Mouse (Mus musculus) lung, postnatal 0 days (tissue): ENCODE measurements around the gene Pde4a. TPM values are rescaled to one million over a fixed set of nuclear protein-coding genes. Genes with fewer than 3 reads are reported as not detected.

Experiments
- ATAC-seq: fragments of 200-750 bp; cut with Nextera tagmentation; 2 replicates; pipeline ENCODE4 v1.8.0; 2017; ENCODE audit warnings: moderate library complexity
- DNase-seq: peaks from one replicate; pipeline ENCODE4 v3.0.0-alpha.2; 2016; ENCODE audit warnings: low spot score
- H3K27ac ChIP-seq: fragments of 300-500 bp; sonication (generic); 2 replicates; pipeline ENCODE4 v1.5.1; 2014; ENCODE audit warnings: antibody characterized with exemption, mild to moderate bottlenecking, low read length, mixed read lengths
- H3K27me3 ChIP-seq: fragments of 300-500 bp; sonication (generic); replicated peaks from 2 replicates; pipeline ENCODE4 v1.6.1; 2014; ENCODE audit warnings: low read length, mixed read lengths; ENCODE audit not compliant: insufficient read depth
- H3K36me3 ChIP-seq: fragments of 300-500 bp; sonication (generic); 2 replicates; pipeline ENCODE4 v1.6.1; 2014; ENCODE audit warnings: low read length, mixed read lengths; ENCODE audit not compliant: insufficient read depth
- H3K4me1 ChIP-seq: fragments of 300-500 bp; sonication (generic); 2 replicates; pipeline ENCODE4 v1.6.1; 2014; ENCODE audit warnings: antibody characterized with exemption, low read depth, low read length, mixed read lengths; ENCODE audit not compliant: insufficient read depth
- H3K4me2 ChIP-seq: fragments of 300-500 bp; sonication (generic); replicated peaks from 2 replicates; pipeline ENCODE4 v1.6.1; 2014; ENCODE audit warnings: low read depth, mild to moderate bottlenecking, low read length, moderate library complexity, mixed read lengths
- H3K4me3 ChIP-seq: fragments of 300-500 bp; sonication (generic); 2 replicates; pipeline ENCODE4 v1.5.1; 2014; ENCODE audit warnings: low read depth, low read length
- H3K9ac ChIP-seq: fragments of 300-500 bp; sonication (generic); replicated peaks from 2 replicates; pipeline ENCODE4 v1.6.1; 2014; ENCODE audit warnings: low read depth, mild to moderate bottlenecking
- H3K9me3 ChIP-seq: fragments of 300-500 bp; sonication (generic); 2 replicates; pipeline ENCODE4 v1.6.1; 2016; ENCODE audit warnings: low read length, mixed read lengths
- CTCF ChIP-seq: IDR thresholded peaks from 2 replicates; pipeline ENCODE4 v1.5.1; 2016; ENCODE audit warnings: antibody characterized with exemption, mild to moderate bottlenecking
- EP300 ChIP-seq: IDR thresholded peaks from 2 replicates; pipeline ENCODE4 v1.6.1; 2016; ENCODE audit warnings: antibody characterized with exemption, mild to moderate bottlenecking, control low read depth
- WGBS: fragments of 180-500 bp; shearing (Covaris S2); extraction: QIAGEN DNeasy Blood & Tissue Kit; methylation state at CpG from one replicate; pipeline ENCODE4 v1.1.7; 2014; 5-methylcytosine and 5-hydroxymethylcytosine counted together
- polyA plus RNA-seq: library from polyadenylated mRNA; unstranded; fragments of >200 nt; fragmentation: Nextera tagmentation; extraction: Ambion mirVana; gene quantifications from 2 replicates; pipeline ENCODE4 v1.2.1, GENCODE M21; 2015

Pde4a gene
- polyA plus RNA-seq, 1 experiment from 2014 or later: 3.9 TPM

DNA sequence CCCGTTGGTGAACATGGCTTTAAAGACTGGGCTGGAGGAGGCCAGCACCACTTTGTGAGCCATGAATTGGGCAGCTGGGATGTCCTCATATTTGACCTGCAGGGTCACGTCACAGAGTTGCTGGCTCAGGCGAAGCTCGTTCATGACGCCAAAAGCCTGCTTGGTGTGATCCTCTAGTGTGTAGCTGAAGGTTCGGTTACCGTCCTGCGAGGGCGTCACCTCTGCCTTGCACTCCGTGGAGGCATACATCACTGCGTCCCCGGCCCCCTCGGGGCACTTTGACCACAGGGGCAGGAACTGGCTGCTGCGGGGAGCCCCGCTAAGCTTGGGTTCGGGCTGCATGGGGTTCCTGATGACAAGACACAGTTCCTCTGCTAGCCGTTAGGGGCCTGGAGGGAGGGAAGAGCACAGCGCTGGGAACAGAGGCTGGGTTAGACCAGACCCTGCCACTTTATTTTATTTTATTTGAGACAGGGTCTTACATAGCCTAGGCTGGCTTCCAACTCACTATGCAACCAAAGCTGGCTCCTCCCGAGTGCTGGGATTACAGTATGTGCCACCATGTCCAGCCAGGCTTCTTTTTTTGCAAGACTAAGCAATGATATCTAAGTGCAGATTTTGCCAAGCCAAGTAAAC, 72.0 kb downstream of the Pde4a start:
- no peaks in the 10 kb centered on the region for H3K9me3 ChIP-seq
- 12% methylated on average over 19 of the region's 19 CpGs for WGBS
- H3K36me3 ChIP-seq: no peaks in the 10 kb centered on the region; the same call in 1 of the 2 replicates
- no peaks in the 10 kb centered on the region for H3K27me3 ChIP-seq
- H3K4me3 ChIP-seq: peak overlapping the region; percentile 90
- ATAC-seq: no peak
- H3K4me2 ChIP-seq: peak overlapping the region; percentile 64
- H3K9ac ChIP-seq: peak overlapping the region; percentile 77
- TF ChIP-seq CTCF (peak; percentile 55), EP300 (no peak)
- H3K4me1 ChIP-seq: peaks cover 11% of the 10 kb centered on the region
- peak overlapping the region; percentile 89 for H3K27ac ChIP-seq
- DNase-seq: peak; percentile 46

DNA sequence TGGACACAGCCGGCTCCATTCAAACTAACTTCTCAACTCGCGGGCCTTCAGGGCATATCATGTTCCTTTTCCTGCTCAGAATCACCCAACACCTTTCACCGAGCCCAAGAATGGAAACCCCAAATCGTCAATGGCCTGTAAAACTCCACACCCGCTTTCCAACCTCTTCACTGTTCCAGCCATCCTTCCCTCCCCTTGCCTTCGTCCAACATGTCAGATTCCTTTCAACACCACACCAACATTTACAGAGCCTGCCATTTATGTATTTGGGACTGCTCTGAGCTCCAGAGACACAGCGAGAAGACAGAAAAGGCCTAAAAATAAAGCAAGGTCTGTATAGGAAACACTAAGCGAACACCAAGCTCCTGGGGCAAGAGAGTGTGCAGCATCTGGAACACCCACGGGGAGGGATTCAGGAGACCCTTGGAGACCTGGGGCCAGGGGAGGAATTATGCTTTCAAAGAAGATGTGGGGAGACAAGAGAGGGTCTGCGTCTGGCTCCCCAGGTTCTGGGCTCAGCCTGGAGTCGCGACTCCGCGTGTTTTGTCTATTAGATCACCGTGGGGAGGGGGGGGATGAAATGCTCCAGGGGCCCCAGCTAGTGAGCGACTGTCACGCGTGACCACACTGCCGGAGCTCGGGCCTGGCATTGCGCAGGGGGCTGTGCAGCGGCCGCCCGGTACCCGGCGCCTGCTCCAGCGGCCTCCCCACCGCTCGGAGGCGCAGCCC, 72.7 kb downstream of the Pde4a start:
- TF ChIP-seq CTCF (no peak), EP300 (no peak)
- Histone ChIP-seq H3K9me3 (no peaks in the 10 kb centered on the region), H3K27me3 (no peaks in the 10 kb centered on the region), H3K4me3 (peak overlapping the region; percentile 90), H3K36me3 (no peaks in the 10 kb centered on the region; the same call in 1 of the 2 replicates), H3K9ac (peak overlapping the region; percentile 77), H3K4me2 (peak overlapping the region; percentile 64), H3K27ac (peak overlapping the region; percentile 89), H3K4me1 (peaks cover 11% of the 10 kb centered on the region)
- WGBS: 2% methylated on average over 28 of the region's 31 CpGs
- ATAC-seq (peak; percentile 41; the same call in 1 of the 2 replicates), DNase-seq (peak; percentile 41)

DNA sequence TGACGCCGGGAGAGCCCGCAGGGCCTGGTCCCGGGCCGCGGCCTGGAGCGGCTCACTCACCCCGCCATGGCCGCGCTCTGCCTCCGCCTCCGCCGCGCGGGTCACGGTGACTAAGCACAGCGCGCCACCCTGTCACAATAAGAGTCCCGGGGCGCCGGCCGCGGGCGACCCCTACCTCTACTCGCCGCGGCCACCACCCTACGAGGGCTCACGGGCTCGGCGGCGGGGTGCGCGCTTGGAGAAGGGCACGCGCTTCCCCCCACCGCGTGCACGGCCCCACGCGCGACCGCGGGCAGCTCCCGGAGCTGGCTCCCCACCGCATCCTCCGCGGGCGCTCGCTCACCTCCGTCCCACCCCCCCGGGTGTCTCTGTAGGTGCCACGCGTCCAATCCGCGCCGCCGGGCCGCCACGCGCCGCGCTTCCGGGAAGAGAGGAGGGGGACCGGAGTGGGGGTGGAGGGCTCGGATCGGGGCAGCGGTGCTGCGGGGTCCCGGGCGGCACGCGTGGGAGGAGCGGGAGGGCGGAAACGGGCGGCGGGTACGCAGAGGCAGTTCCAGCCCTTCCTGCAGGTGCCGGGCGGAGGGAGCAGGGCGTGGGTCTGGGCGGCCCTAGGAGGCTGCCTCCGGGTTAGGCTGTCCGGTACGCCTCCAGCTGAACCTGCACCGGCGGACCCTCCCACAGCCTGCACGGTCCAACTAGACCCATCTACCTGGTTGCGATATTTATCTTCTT, 73.4 kb downstream of the Pde4a start, which contains the start of gene Keap1:
Keap1 (minus strand) TSS at position 629 of the 732 bp plus-strand sequence.
- peak; percentile 92 for DNase-seq
- Histone ChIP-seq H3K4me2 (peak within 1 kb of the TSS; percentile 64), H3K27me3 (peaks cover 7% of the 10 kb centered on the region), H3K36me3 (no peaks in the 10 kb centered on the region; the same call in 1 of the 2 replicates), H3K9ac (peak within 1 kb of the TSS; percentile 77), H3K27ac (peak within 1 kb of the TSS; percentile 89), H3K4me3 (peak within 1 kb of the TSS; percentile 90), H3K4me1 (peaks cover 11% of the 10 kb centered on the region), H3K9me3 (no peaks in the 10 kb centered on the region)
- WGBS: 1% methylated on average over 42 of the region's 90 CpGs
- 0 out of 2 replicates have a peak, but pooled peaks have one; percentile 12 for TF ChIP-seq CTCF
- TF ChIP-seq EP300: no peak
- ATAC-seq: peak; percentile 93

DNA sequence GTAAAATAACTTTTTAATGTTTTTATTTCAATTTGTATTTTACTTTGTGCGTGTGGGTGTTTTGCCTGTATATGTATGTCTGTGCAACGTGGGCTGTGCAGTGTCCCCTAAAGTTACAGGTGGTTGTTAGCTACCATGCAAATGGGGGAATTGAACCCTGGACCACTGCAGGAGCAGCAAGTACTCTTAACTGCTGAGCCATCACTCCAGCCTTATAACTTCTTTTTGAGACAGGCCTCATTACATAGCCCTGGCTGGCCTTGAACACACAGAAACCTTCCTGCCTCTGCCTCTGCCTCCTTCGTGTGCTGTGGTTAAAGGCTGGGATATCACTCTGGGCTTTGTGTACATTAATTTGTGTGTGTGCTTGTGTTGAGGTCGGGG, 73.9 kb downstream of the Pde4a start:
- Histone ChIP-seq H3K4me2 (peak overlapping the region; percentile 64), H3K27me3 (peaks cover 12% of the 10 kb centered on the region), H3K4me1 (peaks cover 17% of the 10 kb centered on the region), H3K4me3 (peak overlapping the region; percentile 90), H3K36me3 (no peaks in the 10 kb centered on the region; the same call in 1 of the 2 replicates), H3K9ac (peak overlapping the region; percentile 77; the same call in 1 of the 2 replicates), H3K9me3 (no peaks in the 10 kb centered on the region), H3K27ac (no peak overlapping the region)
- TF ChIP-seq CTCF (no peak), EP300 (no peak)
- 14% methylated on average over 4 of the region's 4 CpGs for WGBS
- ATAC-seq (no peak), DNase-seq (no peak)

DNA sequence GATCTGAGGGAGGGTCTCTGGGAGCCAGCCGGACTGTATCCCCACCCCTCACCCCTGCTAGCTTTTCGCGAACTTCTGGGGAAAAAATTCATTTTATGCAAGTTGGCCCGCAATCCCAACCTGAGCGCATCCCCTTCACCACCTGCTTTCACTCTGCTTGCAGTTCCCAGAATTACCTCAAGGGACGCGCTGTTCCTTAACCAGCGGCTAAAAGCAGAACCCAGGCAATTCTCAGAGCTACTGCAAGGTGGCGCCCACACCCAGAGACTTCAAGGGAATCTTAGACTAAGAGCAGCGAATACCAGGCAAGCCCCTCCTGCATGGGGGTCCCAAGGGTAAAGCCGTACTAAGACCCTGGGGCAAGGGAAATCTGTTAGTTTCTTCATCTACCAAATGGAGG, 75.8 kb downstream of the Pde4a start:
- DNase-seq (peak; percentile 93), ATAC-seq (no peak)
- WGBS: 4% methylated on average over 11 of the region's 11 CpGs
- no peak overlapping the region for H3K4me3 ChIP-seq
- no peaks in the 10 kb centered on the region for H3K9me3 ChIP-seq
- no peaks in the 10 kb centered on the region; the same call in 1 of the 2 replicates for H3K36me3 ChIP-seq
- H3K27me3 ChIP-seq: peaks cover 20% of the 10 kb centered on the region
- peaks cover 22% of the 10 kb centered on the region for H3K4me1 ChIP-seq
- no peak overlapping the region for H3K4me2 ChIP-seq
- no peak overlapping the region for H3K9ac ChIP-seq
- TF ChIP-seq EP300: no peak
- peak; percentile 100 for TF ChIP-seq CTCF
- no peak overlapping the region for H3K27ac ChIP-seq
